Mouse (Mus musculus): ENCODE measurements around the gene Gamt. TPM values are rescaled to one million over a fixed set of nuclear protein-coding genes. Genes with fewer than 3 reads are reported as not detected.
"Not testable (repeated sequence)": the region's sequence is repeated elsewhere in the genome, so short reads cannot be mapped to it uniquely, and the experiment has no call there.

Gene Gamt
- polyA plus RNA-seq, 1 experiment from 2014 or later: 37.9 TPM

- Histone ChIP-seq H3K4me3 (no peak overlapping the region), H3K27me3 (replicated peaks) (no peaks in the 10 kb centered on the region), H3K9me3 (no peaks in the 10 kb centered on the region), H3K4me2 (replicated peaks) (no peak overlapping the region), H3K9ac (no peak overlapping the region), H3K36me3 (peaks cover 39% of the 10 kb centered on the region), H3K4me1 (peaks cover 15% of the 10 kb centered on the region), H3K27ac (no peak overlapping the region)
- no peak for ATAC-seq (ENCODE audit: low FRiP score, low read depth)
These were observed 8.8 kb downstream of the Gamt start for GRCm38 (mm10) chr10:80252011-80252410.

DNA sequence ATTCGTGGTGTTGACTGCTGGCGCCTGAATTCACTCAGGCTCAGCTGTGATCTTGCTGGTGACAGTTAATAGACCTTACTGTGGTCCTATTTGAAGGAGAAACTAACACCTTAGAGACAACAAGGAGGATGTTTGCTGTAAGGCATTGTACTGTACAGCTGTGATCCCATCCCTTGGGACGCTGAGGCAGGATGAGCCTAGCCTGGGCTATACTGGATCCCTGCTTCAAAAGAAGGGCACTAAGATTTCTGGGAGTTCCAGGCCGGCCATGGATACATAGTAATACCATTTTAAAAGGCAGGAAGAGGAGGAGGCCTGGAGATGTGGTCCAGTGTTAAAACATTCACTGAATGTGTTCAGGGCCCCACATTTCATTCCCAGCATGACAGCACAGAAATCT, 10.2 kb downstream of the Gamt start:
- Histone ChIP-seq H3K36me3 (peaks cover 25% of the 10 kb centered on the region), H3K27ac (no peak overlapping the region), H3K4me3 (peak overlapping the region; percentile 69; the same call in 1 of the 2 replicates), H3K4me1 (peaks cover 10% of the 10 kb centered on the region), H3K4me2 (replicated peaks) (peak overlapping the region; percentile 88), H3K9ac (0 out of 2 replicates have a peak overlapping the region, but pooled peaks have one; percentile 75), H3K9me3 (no peaks in the 10 kb centered on the region), H3K27me3 (replicated peaks) (no peaks in the 10 kb centered on the region)
- WGBS: 92% methylated on average over 4 of the region's 4 CpGs
- ATAC-seq (ENCODE audit: low FRiP score, low read depth): no peak

- 56% methylated on average over 2 of the region's 2 CpGs for WGBS
These were observed 10.8 kb downstream of the Gamt start for GRCm38 (mm10) chr10:80250059-80250458.

DNA sequence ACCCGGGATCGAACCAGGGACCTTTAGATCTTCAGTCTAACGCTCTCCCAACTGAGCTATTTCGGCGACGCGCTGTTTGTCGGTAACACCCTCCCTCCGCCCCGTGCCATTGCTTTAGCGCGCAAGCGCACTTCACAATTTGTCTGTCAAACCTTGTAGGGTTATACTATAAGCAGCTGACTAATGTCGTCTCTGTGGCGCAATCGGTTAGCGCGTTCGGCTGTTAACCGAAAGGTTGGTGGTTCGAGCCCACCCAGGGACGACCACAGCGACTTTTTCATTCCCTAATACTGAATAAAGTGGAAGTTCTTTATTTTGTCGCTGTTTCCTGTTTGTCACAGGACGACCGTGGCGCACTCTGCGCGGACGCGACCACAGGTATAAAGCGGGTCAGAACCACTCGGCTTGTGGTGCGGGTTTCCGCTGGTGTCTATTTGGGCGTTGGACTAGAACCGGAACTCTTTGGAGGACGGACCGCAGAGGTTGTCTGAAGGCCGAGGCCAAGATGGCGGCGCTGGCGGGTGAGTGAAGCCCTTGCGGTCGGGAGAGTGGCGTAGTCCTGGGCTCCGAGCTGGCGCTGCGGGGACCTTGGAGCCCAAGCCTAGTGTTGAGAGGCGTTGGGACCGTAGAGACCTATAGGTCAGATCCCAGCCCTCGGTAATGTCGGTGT, 11.7 kb downstream of the Gamt start, which contains the start of gene Ndufs7:
TSS of gene Ndufs7 (plus strand) at position 151 of the 670 bp plus-strand sequence.
- Histone ChIP-seq H3K4me2 (replicated peaks) (peak within 1 kb of the TSS; percentile 88), H3K36me3 (peaks cover 16% of the 10 kb centered on the region), H3K9ac (peak within 1 kb of the TSS; percentile 75), H3K27ac (peak within 1 kb of the TSS; percentile 66), H3K27me3 (replicated peaks) (no peaks in the 10 kb centered on the region), H3K4me1 (peaks cover 13% of the 10 kb centered on the region), H3K9me3 (no peaks in the 10 kb centered on the region), H3K4me3 (peak within 1 kb of the TSS; percentile 69)
- under 1% methylated on average over 53 of the region's 53 CpGs for WGBS
- peak; percentile 85 for ATAC-seq (ENCODE audit: low FRiP score, low read depth)

More at GRCm38 (mm10) chr10:80250059-80250458, 10.8 kb downstream of the Gamt start:
- H3K4me1 ChIP-seq: peaks cover 13% of the 10 kb centered on the region
- no peaks in the 10 kb centered on the region for H3K9me3 ChIP-seq
- H3K36me3 ChIP-seq: peaks cover 19% of the 10 kb centered on the region
- H3K27ac ChIP-seq: no peak overlapping the region
- H3K4me2 ChIP-seq (replicated peaks): peak overlapping the region; percentile 88
- H3K9ac ChIP-seq: peak overlapping the region; percentile 75; the same call in 1 of the 2 replicates
- H3K27me3 ChIP-seq (replicated peaks): no peaks in the 10 kb centered on the region
- peak overlapping the region; percentile 69 for H3K4me3 ChIP-seq
- no peak for ATAC-seq (ENCODE audit: low FRiP score, low read depth)

DNA sequence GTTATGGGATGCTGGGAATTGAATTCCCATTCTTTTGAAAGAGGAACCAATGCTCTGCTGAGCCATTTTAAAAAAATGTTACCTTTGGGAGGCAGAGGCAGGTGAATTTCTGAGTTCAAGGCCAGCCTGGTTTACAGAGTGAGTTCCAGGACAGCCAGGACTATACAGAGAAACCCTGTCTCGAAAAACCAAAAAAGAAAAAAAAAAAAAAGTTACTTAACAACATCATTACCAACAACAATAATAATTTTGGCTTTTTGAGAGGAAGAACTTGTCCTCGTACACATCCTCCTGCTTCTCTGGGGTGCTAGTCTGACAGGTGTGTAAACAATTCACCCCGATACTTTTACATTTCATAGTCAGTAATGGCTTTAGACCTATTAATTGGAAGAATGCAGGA, 12.4 kb downstream of the Gamt start:
- H3K27ac ChIP-seq; ATAC-seq (ENCODE audit: low FRiP score, low read depth); H3K27me3 ChIP-seq (replicated peaks); H3K9ac ChIP-seq; H3K9me3 ChIP-seq: not testable (repeated sequence)
- peak overlapping the region; percentile 19; the same call in 1 of the 2 replicates for H3K4me3 ChIP-seq
- WGBS: 53% methylated on average over 3 of the region's 3 CpGs
- peak overlapping the region; percentile 88 for H3K4me2 ChIP-seq (replicated peaks)
- H3K36me3 ChIP-seq: peaks cover 16% of the 10 kb centered on the region
- peaks cover 13% of the 10 kb centered on the region for H3K4me1 ChIP-seq

GRCm38 (mm10) chr10:80247849-80248248, 13.0 kb downstream of the Gamt start:
- Histone ChIP-seq H3K36me3 (peaks cover 18% of the 10 kb centered on the region), H3K4me3 (no peak overlapping the region), H3K9ac (no peak overlapping the region), H3K27ac (no peak overlapping the region), H3K4me2 (replicated peaks) (no peak overlapping the region), H3K4me1 (peaks cover 13% of the 10 kb centered on the region), H3K9me3 (no peaks in the 10 kb centered on the region), H3K27me3 (replicated peaks) (no peaks in the 10 kb centered on the region)
- WGBS: 55% methylated on average over 6 of the region's 6 CpGs
- no peak for ATAC-seq (ENCODE audit: low FRiP score, low read depth)

GRCm38 (mm10) chr10:80245600-80245999, 15.2 kb downstream of the Gamt start:
- Histone ChIP-seq H3K36me3 (peaks cover 41% of the 10 kb centered on the region), H3K4me2 (replicated peaks) (no peak overlapping the region), H3K9me3 (no peaks in the 10 kb centered on the region), H3K4me1 (peaks cover 12% of the 10 kb centered on the region), H3K27me3 (replicated peaks) (no peaks in the 10 kb centered on the region), H3K4me3 (no peak overlapping the region), H3K27ac (no peak overlapping the region), H3K9ac (peak overlapping the region; percentile 17; the same call in 1 of the 2 replicates)
- WGBS: 6% methylated on average over 4 of the region's 4 CpGs
- peak; percentile 31; the same call in 1 of the 2 replicates for ATAC-seq (ENCODE audit: low FRiP score, low read depth)

GRCm38 (mm10) chr10:80244791-80245399, 15.9 kb downstream of the Gamt start:
- Histone ChIP-seq H3K9ac (no peak overlapping the region), H3K27me3 (replicated peaks) (no peaks in the 10 kb centered on the region), H3K27ac (no peak overlapping the region), H3K36me3 (peaks cover 48% of the 10 kb centered on the region), H3K4me2 (replicated peaks) (no peak overlapping the region), H3K4me1 (peaks cover 5% of the 10 kb centered on the region), H3K4me3 (no peak overlapping the region), H3K9me3 (no peaks in the 10 kb centered on the region)
- WGBS: 42% methylated on average over 5 of the region's 5 CpGs
- no peak for ATAC-seq (ENCODE audit: low FRiP score, low read depth)

- no peak overlapping the region for H3K9ac ChIP-seq
These were observed 18.2 kb downstream of the Gamt start for GRCm38 (mm10) chr10:80242607-80243006.

GRCm38 (mm10) chr10:80242088-80242487, 18.7 kb downstream of the Gamt start:
- ATAC-seq (ENCODE audit: low FRiP score, low read depth): no peak
- Histone ChIP-seq H3K36me3 (peaks cover 75% of the 10 kb centered on the region), H3K4me3 (no peak overlapping the region), H3K27ac (no peak overlapping the region), H3K9ac (no peak overlapping the region), H3K27me3 (replicated peaks) (no peaks in the 10 kb centered on the region), H3K4me2 (replicated peaks) (no peak overlapping the region), H3K9me3 (no peaks in the 10 kb centered on the region), H3K4me1 (peaks cover 3% of the 10 kb centered on the region; the same call in 1 of the 2 replicates)
- 87% methylated on average over 9 of the region's 9 CpGs for WGBS

More at GRCm38 (mm10) chr10:80242607-80243006, 18.2 kb downstream of the Gamt start:
- peaks cover 70% of the 10 kb centered on the region for H3K36me3 ChIP-seq
- H3K27ac ChIP-seq: no peak overlapping the region
- H3K27me3 ChIP-seq (replicated peaks): no peaks in the 10 kb centered on the region
- no peak overlapping the region for H3K4me3 ChIP-seq
- no peak overlapping the region for H3K4me2 ChIP-seq (replicated peaks)
- H3K9me3 ChIP-seq: no peaks in the 10 kb centered on the region
- ATAC-seq (ENCODE audit: low FRiP score, low read depth): no peak
- WGBS: 90% methylated on average over 3 of the region's 3 CpGs
- peaks cover 3% of the 10 kb centered on the region; the same call in 1 of the 2 replicates for H3K4me1 ChIP-seq

DNA sequence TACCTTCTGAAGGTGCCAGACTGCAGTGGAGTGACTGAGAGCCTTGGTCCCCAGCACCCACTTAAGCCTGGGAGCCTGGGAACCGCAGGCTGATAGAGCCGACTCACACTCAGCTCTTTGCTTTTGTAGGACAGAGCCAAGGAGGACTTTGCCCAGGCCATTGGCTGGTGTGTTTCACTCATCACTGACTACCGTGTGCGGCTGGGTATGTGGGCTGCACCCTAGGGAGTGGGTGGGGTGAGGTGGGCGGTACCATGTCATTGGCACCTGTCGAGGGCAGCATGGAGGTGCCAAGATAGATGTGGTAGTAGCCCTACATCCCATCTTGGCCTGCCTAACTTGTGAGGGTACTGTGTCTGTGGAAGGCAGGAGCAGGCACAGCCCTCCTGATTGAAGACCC, 21.0 kb downstream of the Gamt start:
- Histone ChIP-seq H3K4me2 (replicated peaks) (no peak overlapping the region), H3K9ac (no peak overlapping the region)

DNA sequence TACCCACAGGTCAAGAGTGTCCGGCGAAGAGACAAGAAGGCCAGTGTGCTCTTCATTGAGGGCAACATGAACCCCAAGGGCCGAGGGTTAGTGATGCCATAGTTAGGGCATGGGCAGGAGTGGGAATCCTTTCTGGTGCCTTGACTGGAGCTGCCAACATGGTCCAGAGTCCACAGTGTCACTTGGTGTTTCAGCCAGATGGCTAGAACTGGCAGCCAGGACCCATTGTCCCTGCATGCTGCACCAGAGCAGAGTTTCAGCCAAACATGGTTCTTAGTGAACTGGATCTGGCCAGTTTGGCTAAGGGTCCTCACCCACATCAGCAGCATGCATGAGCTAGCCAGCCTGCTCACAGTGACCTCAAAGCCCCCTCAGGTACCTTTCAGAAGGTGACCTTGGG, 22.5 kb downstream of the Gamt start:
- Histone ChIP-seq H3K9me3 (no peaks in the 10 kb centered on the region), H3K4me1 (peaks cover 3% of the 10 kb centered on the region; the same call in 1 of the 2 replicates), H3K9ac (0 out of 2 replicates have a peak overlapping the region, but pooled peaks have one; percentile 13), H3K27ac (no peak overlapping the region), H3K4me3 (no peak overlapping the region), H3K27me3 (replicated peaks) (no peaks in the 10 kb centered on the region), H3K4me2 (replicated peaks) (no peak overlapping the region), H3K36me3 (peaks cover 96% of the 10 kb centered on the region)
- ATAC-seq (ENCODE audit: low FRiP score, low read depth): no peak
- 93% methylated on average over 3 of the region's 3 CpGs for WGBS

More for the DNA sequence above, 21.0 kb downstream of the Gamt start:
- no peaks in the 10 kb centered on the region for H3K9me3 ChIP-seq
- no peak for ATAC-seq (ENCODE audit: low FRiP score, low read depth)
- H3K4me1 ChIP-seq: no peaks in the 10 kb centered on the region
- H3K27me3 ChIP-seq (replicated peaks): no peaks in the 10 kb centered on the region
- WGBS: 96% methylated on average over 6 of the region's 6 CpGs
- H3K27ac ChIP-seq: no peak overlapping the region
- peaks cover 95% of the 10 kb centered on the region for H3K36me3 ChIP-seq
- no peak overlapping the region for H3K4me3 ChIP-seq

All from neural tube, embryonic 12.5 days (tissue).